Mouse (Mus musculus) midbrain, postnatal 0 days (tissue): ENCODE results near the gene Irs2. TPM values are rescaled to one million over a fixed set of nuclear protein-coding genes. Genes with fewer than 3 reads are reported as not detected.
A peak's percentile ranks its signal among the peaks of the same experiment; 100 is the strongest.

Experiments used
- ATAC-seq: fragments of 200-750 bp; cut with Nextera tagmentation; 2 replicates; pipeline ENCODE4 v1.8.0; 2017; ENCODE audit warnings: moderate number of reproducible peaks, mild to moderate bottlenecking, moderate TSS enrichment, moderate library complexity; ENCODE audit not compliant: low FRiP score
- DNase-seq: peaks from one replicate; pipeline ENCODE4 v3.0.0-alpha.2; 2015; ENCODE audit warnings: low spot score
- H3K27ac ChIP-seq: fragments of 300-500 bp; sonication (generic); 2 replicates; pipeline ENCODE4 v1.5.1; 2014; ENCODE audit warnings: low read depth, mild to moderate bottlenecking, low read length, mixed read lengths
- H3K27me3 ChIP-seq: fragments of 300-500 bp; sonication (generic); 2 replicates; pipeline ENCODE4 v1.6.1; 2014; ENCODE audit warnings: low read length, control low read depth, mixed read lengths; ENCODE audit not compliant: insufficient read depth
- H3K36me3 ChIP-seq: fragments of 300-500 bp; sonication (generic); 2 replicates; pipeline ENCODE4 v1.6.1; 2014; ENCODE audit warnings: low read length, control low read depth, mixed read lengths; ENCODE audit not compliant: insufficient read depth
- H3K4me1 ChIP-seq: fragments of 300-500 bp; sonication (generic); 2 replicates; pipeline ENCODE4 v1.6.1; 2014; ENCODE audit warnings: mild to moderate bottlenecking, control low read depth, antibody characterized with exemption, low read length, mixed read lengths; ENCODE audit not compliant: insufficient read depth
- H3K4me2 ChIP-seq: fragments of 300-500 bp; sonication (generic); 2 replicates; pipeline ENCODE4 v1.6.1; 2014; ENCODE audit warnings: low read depth, mild to moderate bottlenecking, low read length, mixed read lengths; ENCODE audit not compliant: poor library complexity, severe bottlenecking
- H3K4me3 ChIP-seq: fragments of 300-500 bp; sonication (generic); 2 replicates; pipeline ENCODE4 v1.5.1; 2014; ENCODE audit warnings: low read depth, mild to moderate bottlenecking, low read length, moderate library complexity
- H3K9ac ChIP-seq: fragments of 300-500 bp; sonication (generic); replicated peaks from 2 replicates; pipeline ENCODE4 v1.6.1; 2014; ENCODE audit warnings: mild to moderate bottlenecking, low read length, moderate library complexity, mixed read lengths; ENCODE audit not compliant: poor library complexity, severe bottlenecking
- H3K9me3 ChIP-seq: fragments of 300-500 bp; sonication (generic); 2 replicates; pipeline ENCODE4 v1.6.1; 2016; ENCODE audit warnings: low read length, control low read depth
- CTCF ChIP-seq: IDR thresholded peaks from 2 replicates; pipeline ENCODE4 v1.5.1; 2016; ENCODE audit warnings: antibody characterized with exemption, mild to moderate bottlenecking
- WGBS: fragments of 180-500 bp; shearing (Covaris S2); extraction: QIAGEN DNeasy Blood & Tissue Kit; methylation state at CpG from one replicate; pipeline ENCODE4 v1.1.7; 2014; 5-methylcytosine and 5-hydroxymethylcytosine counted together
- polyA plus RNA-seq: library from polyadenylated mRNA; unstranded; fragments of >200 nt; fragmentation: Nextera tagmentation; extraction: Ambion mirVana; gene quantifications from 2 replicates; pipeline ENCODE4 v1.2.1, GENCODE M21; 2015
- total RNA-seq: library from RNA; depleted of rRNA; stranded (reverse); fragments of >200 nt; gene quantifications from 2 replicates; pipeline ENCODE4 v1.2.3, GENCODE M21; 2014

Gene Irs2
- total and polyA plus RNA-seq, 2 experiments from 2014 or later: 5.6 to 40.4 TPM

DNA sequence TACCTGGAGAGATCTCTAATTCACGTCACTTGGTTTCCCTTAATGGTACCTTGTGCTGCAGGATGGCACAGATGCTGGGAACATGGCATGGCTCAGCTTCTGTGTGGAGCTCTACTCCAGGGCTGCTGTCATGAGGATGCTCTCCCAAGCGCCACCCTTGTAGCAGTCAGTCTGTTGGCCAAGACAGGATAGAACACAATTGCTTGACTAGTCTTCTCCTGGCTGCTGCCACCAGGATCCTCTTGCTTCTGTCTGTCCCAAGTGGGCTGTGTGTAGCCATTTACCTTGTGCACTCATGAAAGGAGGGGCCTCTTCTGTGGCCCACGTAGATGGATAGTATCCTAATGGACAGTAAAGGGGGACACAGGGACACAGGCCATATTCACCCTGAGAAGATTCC lies 28.5 kb upstream of the Irs2 start:
- Histone ChIP-seq H3K27ac (no peak overlapping the region), H3K4me3 (no peak overlapping the region), H3K4me2 (no peak overlapping the region), H3K36me3 (no peaks in the 10 kb centered on the region), H3K27me3 (no peaks in the 10 kb centered on the region), H3K4me1 (no peaks in the 10 kb centered on the region), H3K9me3 (no peaks in the 10 kb centered on the region), H3K9ac (no peak overlapping the region)
- 96% methylated on average over 3 of the region's 3 CpGs for WGBS
- DNase-seq (no peak), ATAC-seq (no peak)
- no peak for TF ChIP-seq CTCF

DNA sequence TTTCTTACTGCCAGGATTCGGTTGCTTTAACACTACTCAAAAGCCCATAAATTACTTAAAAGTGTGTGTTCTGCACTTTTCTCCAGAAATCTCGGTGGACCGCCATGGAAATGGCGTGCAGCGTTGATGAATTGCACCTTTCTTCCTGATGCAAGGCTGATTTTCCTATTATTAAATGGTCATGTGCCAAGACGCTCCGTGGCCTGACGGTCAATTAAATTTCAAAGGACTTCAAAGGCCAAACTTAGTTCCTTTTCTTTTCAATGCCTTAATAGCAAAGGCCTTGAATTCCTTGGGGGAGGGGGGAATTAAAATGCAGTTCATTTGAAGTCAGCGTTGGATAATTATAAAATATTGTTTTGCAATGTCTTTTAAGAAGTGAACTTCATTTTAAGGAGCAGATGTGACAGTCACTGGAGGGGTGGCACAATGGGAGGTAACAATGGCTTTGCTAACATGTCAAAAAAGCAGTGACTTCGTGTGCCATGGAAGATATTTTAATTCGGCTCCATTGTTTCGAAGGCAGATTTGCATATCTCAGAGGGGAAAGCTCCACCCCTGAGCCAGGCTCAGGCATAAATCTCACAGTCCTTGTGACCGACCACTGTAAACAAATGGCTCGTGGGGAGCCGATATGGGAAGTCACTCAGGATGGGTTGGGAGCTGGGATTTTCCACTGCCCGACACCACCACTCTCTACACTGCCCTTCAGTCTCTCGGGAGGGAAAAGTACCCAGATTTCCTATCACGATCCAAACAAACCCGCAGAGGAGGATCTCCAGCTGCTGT lies 27.6 kb upstream of the Irs2 start:
- H3K9me3 ChIP-seq: no peaks in the 10 kb centered on the region
- no peak for TF ChIP-seq CTCF
- no peaks in the 10 kb centered on the region for H3K27me3 ChIP-seq
- no peaks in the 10 kb centered on the region for H3K4me1 ChIP-seq
- 19% methylated on average over 19 of the region's 19 CpGs for WGBS
- H3K9ac ChIP-seq: no peak overlapping the region
- ATAC-seq (no peak), DNase-seq (peak; percentile 13)
- H3K4me2 ChIP-seq: no peak overlapping the region
- H3K27ac ChIP-seq: no peak overlapping the region
- H3K4me3 ChIP-seq: no peak overlapping the region
- no peaks in the 10 kb centered on the region for H3K36me3 ChIP-seq

DNA sequence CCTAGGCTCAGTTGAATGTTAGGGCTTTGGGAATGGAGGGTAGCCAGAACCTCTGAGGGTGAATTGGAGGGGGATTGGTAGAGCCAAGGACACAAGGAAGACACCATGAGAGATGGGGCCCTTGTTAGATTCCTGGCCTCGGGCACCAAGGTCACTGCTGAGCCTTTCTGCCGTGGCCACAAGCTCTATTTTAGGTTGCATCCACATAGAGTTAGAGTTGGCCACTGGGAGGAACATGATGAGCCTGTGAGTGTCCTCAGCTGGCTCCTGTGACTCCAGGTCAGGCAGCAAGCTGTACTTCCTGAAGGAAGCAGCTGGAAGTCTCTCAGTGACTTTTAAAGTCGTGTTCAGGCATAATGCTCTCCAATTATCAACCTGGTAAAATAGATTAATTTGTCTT lies 16.6 kb upstream of the Irs2 start:
- ATAC-seq (no peak), DNase-seq (no peak)
- Histone ChIP-seq H3K27ac (no peak overlapping the region), H3K4me1 (no peaks in the 10 kb centered on the region), H3K4me2 (no peak overlapping the region), H3K9ac (no peak overlapping the region), H3K9me3 (no peaks in the 10 kb centered on the region), H3K36me3 (no peaks in the 10 kb centered on the region), H3K4me3 (no peak overlapping the region), H3K27me3 (no peaks in the 10 kb centered on the region)
- WGBS: 65% methylated on average over 3 of the region's 3 CpGs
- TF ChIP-seq CTCF: no peak

DNA sequence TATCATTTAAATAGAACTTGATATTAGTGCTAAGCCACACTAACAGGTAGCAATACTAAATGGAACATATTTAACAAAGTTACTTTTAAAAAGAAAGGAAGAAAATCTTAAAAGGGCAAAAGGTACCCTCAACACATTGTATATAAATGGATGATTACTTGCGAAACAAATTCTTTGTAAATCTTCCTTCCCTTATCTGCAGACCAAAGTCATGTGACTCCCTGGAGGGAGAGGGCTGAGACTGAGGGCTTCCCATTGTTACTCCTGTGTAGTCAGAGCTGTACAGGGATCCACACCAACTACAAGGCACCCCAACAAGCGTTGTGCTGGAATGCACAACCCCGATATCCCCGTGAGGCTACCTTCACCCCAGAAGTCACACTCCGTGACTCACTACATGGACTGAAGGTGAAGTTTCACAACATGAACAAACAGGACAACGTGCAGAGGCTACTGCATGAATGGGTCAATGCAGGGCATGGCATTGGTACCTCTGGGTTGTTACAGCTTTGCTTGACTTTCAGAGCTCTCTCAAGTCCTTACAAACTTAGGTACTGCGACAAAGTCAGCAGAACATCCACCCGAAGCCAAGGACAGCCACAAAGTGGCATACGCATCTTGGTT lies 12.8 kb upstream of the Irs2 start:
- Histone ChIP-seq H3K9me3 (no peaks in the 10 kb centered on the region), H3K36me3 (no peaks in the 10 kb centered on the region), H3K4me3 (no peak overlapping the region), H3K4me1 (no peaks in the 10 kb centered on the region), H3K27ac (no peak overlapping the region), H3K27me3 (no peaks in the 10 kb centered on the region), H3K4me2 (no peak overlapping the region), H3K9ac (no peak overlapping the region)
- ATAC-seq (no peak), DNase-seq (no peak)
- no peak for TF ChIP-seq CTCF
- 92% methylated on average over 9 of the region's 9 CpGs for WGBS

- H3K4me1 ChIP-seq: 0 out of 2 replicates have a peak, but pooled peaks cover 3% of the 10 kb centered on the region
- no peak for TF ChIP-seq CTCF
Measured at GRCm38 (mm10) chr8:11015622-11016021, 7.4 kb upstream of the Irs2 start.

GRCm38 (mm10) chr8:11013258-11013657 lies 5.0 kb upstream of the Irs2 start:
- H3K36me3 ChIP-seq: no peaks in the 10 kb centered on the region
- ATAC-seq (no peak), DNase-seq (peak; percentile 81)
- H3K9me3 ChIP-seq: no peaks in the 10 kb centered on the region
- peak; percentile 89 for TF ChIP-seq CTCF
- H3K4me3 ChIP-seq: no peak overlapping the region
- no peak overlapping the region for H3K27ac ChIP-seq
- no peaks in the 10 kb centered on the region for H3K27me3 ChIP-seq
- 0% methylated on average over 6 of the region's 6 CpGs for WGBS
- no peak overlapping the region for H3K9ac ChIP-seq
- H3K4me1 ChIP-seq: 0 out of 2 replicates have a peak, but pooled peaks cover 3% of the 10 kb centered on the region
- H3K4me2 ChIP-seq: no peak overlapping the region

More at GRCm38 (mm10) chr8:11015622-11016021, 7.4 kb upstream of the Irs2 start:
- DNase-seq (no peak), ATAC-seq (no peak)
- Histone ChIP-seq H3K9ac (no peak overlapping the region), H3K4me2 (no peak overlapping the region), H3K27ac (no peak overlapping the region), H3K9me3 (no peaks in the 10 kb centered on the region), H3K27me3 (no peaks in the 10 kb centered on the region), H3K4me3 (no peak overlapping the region), H3K36me3 (no peaks in the 10 kb centered on the region)
- 91% methylated on average over 3 of the region's 3 CpGs for WGBS
